Mouse (Mus musculus) heart, adult 2 months (tissue): ENCODE data around the gene Gm20532.

Experiments used
- CTCF ChIP-seq: fragments of 200-600 bp; IDR thresholded peaks from 2 replicates; pipeline ENCODE4 v1.8.1; 2022; ENCODE audit warnings: antibody characterized with exemption, mild to moderate bottlenecking, moderate library complexity
- EP300 ChIP-seq: fragments of 200-500 bp; IDR thresholded peaks from 2 replicates; pipeline ENCODE4 v1.6.1; 2011; ENCODE audit warnings: low read depth, low read length, control low read depth; ENCODE audit not compliant: insufficient read depth
- POLR2A ChIP-seq: fragments of 200-500 bp; IDR thresholded peaks from 2 replicates; pipeline ENCODE4 v1.6.1; 2011; ENCODE audit warnings: mild to moderate bottlenecking, low read depth, low read length, control low read depth; ENCODE audit not compliant: insufficient read depth

DNA sequence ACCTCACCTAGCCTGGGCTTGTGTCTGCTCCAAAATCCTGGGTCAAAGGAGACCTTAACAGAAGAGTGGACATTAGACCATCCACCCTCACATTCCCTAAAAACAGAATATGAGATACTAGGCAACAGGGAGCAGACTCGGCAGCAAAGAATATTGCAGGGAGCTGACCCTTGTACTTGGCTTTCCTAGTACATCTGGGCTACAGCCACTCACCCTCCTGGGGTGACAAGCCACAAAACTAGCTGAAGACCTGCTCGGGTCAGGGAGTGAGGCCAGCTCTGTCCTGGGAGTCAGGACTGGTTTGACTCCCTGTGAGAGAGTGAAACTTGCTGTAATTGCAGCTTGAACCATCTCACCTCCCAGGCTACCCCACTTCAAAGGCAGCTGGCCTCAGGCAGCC is 46.9 kb upstream of the Gm20532 start:
- TF ChIP-seq CTCF: no peak
- TF ChIP-seq EP300: no peak
- TF ChIP-seq POLR2A: no peak
